Mouse (Mus musculus): ENCODE data around the gene Gna11.

Gene Gna11

GRCm38 (mm10) chr10:81565257-81566228, 20.6 kb upstream of the Gna11 start:
- intact Hi-C loops (cut with DNase I) = loop anchor here (2.0 kb wide), 1 partner anchor 39 kb away; no protein-coding TSS in a partner anchor

- intact Hi-C loops (cut with DNase I) = loop anchor here (2.0 kb wide), 1 partner anchor 40 kb away; no protein-coding TSS in a partner anchor
Observed at GRCm38 (mm10) chr10:81564734-81565133, 19.7 kb upstream of the Gna11 start.

GRCm38 (mm10) chr10:81564216-81564615, 19.2 kb upstream of the Gna11 start:
- intact Hi-C loops (cut with DNase I) = loop anchor here (2.0 kb wide), 1 partner anchor 41 kb away; no protein-coding TSS in a partner anchor

GRCm38 (mm10) chr10:81563481-81563880, 18.5 kb upstream of the Gna11 start:
- intact Hi-C loops (cut with DNase I) = no loop called here

GRCm38 (mm10) chr10:81562411-81562810, 17.4 kb upstream of the Gna11 start:
- intact Hi-C loops (cut with DNase I) = no loop called here

GRCm38 (mm10) chr10:81560719-81561459, 15.9 kb upstream of the Gna11 start:
- intact Hi-C loops (cut with DNase I) = no loop called here

- intact Hi-C loops (cut with DNase I) = no loop called here
Observed at GRCm38 (mm10) chr10:81559627-81560539, 14.9 kb upstream of the Gna11 start.

- intact Hi-C loops (cut with DNase I) = no loop called here
Observed at GRCm38 (mm10) chr10:81559163-81559626, 14.2 kb upstream of the Gna11 start, which contains the start of gene Aes. TSS of gene Aes (plus strand) at chr10:81559488.

GRCm38 (mm10) chr10:81557491-81557890, 12.5 kb upstream of the Gna11 start:
- intact Hi-C loops (cut with DNase I) = no loop called here

GRCm38 (mm10) chr10:81556282-81556681, 11.3 kb upstream of the Gna11 start:
- intact Hi-C loops (cut with DNase I) = no loop called here

GRCm38 (mm10) chr10:81553807-81554755, 9.1 kb upstream of the Gna11 start:
- intact Hi-C loops (cut with DNase I) = loop anchor here (5.0 kb wide), 2 partner anchors 37 to 52 kb away; partner anchors contain the start of gene S1pr4

- intact Hi-C loops (cut with DNase I) = loop anchor here (5.0 kb wide), 2 partner anchors 36 to 51 kb away; partner anchors contain the start of gene S1pr4
Observed at GRCm38 (mm10) chr10:81553232-81553631, 8.2 kb upstream of the Gna11 start.

GRCm38 (mm10) chr10:81551597-81552102, 6.7 kb upstream of the Gna11 start:
- intact Hi-C loops (cut with DNase I) = loop anchor here (5.0 kb wide), 2 partner anchors 34 to 49 kb away; partner anchors contain the start of gene S1pr4

GRCm38 (mm10) chr10:81550257-81550656, 5.3 kb upstream of the Gna11 start:
- intact Hi-C loops (cut with DNase I) = loop anchor here (5.0 kb wide), 2 partner anchors 33 to 48 kb away; partner anchors contain the start of gene S1pr4

- intact Hi-C loops (cut with DNase I) = no loop called here
Observed at GRCm38 (mm10) chr10:81548944-81549343, 4.0 kb upstream of the Gna11 start.

- intact Hi-C loops (cut with DNase I) = no loop called here
Observed at GRCm38 (mm10) chr10:81546788-81547571, 2.0 kb upstream of the Gna11 start.

GRCm38 (mm10) chr10:81546332-81546731, 1.3 kb upstream of the Gna11 start:
- intact Hi-C loops (cut with DNase I) = no loop called here
